Mouse (Mus musculus) erythroblast, embryonic 14.5 days (primary cell): ENCODE results near the gene Sos2. TPM values are rescaled to one million over a fixed set of nuclear protein-coding genes. Genes with fewer than 3 reads are reported as not detected.
A peak's percentile ranks its signal among the peaks of the same experiment; 100 is the strongest.

Experiments used
- H3K27me3 ChIP-seq: 2 replicates; pipeline ENCODE4 v1.6.1; 2012; ENCODE audit warnings: inconsistent platforms; ENCODE audit not compliant: control insufficient read depth
- H3K36me3 ChIP-seq: 2 replicates; pipeline ENCODE4 v1.6.1; 2012; ENCODE audit warnings: mild to moderate bottlenecking, inconsistent platforms; ENCODE audit not compliant: control insufficient read depth
- H3K4me1 ChIP-seq: 2 replicates; pipeline ENCODE4 v1.6.1; 2012; ENCODE audit warnings: inconsistent platforms; ENCODE audit not compliant: control insufficient read depth
- H3K4me3 ChIP-seq: replicated peaks from 2 replicates; pipeline ENCODE3; 2012; ENCODE audit warnings: moderate library complexity, mild to moderate bottlenecking, inconsistent platforms
- H3K9me3 ChIP-seq: 2 replicates; pipeline ENCODE4 v1.6.1; 2012; ENCODE audit warnings: low read length, inconsistent platforms, mixed read lengths; ENCODE audit not compliant: control insufficient read depth
- GATA1 ChIP-seq: IDR thresholded peaks from 2 replicates; pipeline ENCODE4 v1.6.1; 2012; ENCODE audit warnings: low read length, inconsistent platforms, mixed read lengths
- TAL1 ChIP-seq: IDR thresholded peaks from 3 replicates; pipeline ENCODE4 v1.6.1; 2012; ENCODE audit warnings: low read length, inconsistent platforms, mixed read lengths
- polyA plus RNA-seq: library from polyadenylated mRNA; stranded (reverse); fragments of >175 nt; gene quantifications from 2 replicates; pipeline ENCODE4 v1.2.3, GENCODE M21; 2012

Sos2 gene
- polyA plus RNA-seq: 0.56 and 0.90 TPM in 2 replicates

DNA sequence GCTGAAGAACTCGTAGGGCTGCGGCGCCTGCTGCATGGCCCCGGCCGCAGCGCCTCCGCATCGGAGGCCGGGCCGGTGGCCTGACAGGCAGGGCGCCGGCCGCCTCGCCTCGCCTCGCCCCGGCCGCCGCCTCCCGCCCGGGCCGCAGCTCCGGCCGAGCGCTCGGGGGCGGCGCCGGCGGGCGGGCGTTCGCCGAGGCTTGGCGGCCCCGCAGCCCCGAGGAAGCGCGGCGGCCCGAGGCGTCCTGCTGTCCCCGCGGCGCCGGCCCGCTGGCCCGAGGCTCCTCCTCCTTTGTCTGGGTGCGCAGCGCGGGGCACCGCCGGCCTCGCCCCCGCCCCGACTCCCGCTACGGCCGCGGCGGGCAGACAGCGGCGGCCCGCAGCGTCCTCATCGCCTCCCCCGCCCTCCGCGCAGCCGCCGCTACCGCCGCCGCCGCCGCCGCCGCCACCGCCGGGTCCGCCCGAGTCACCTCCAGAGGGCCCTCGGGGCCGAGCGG is at the start of gene Sos2:
TSS of gene Sos2 (minus strand) at position 287 of the 496 bp plus-strand sequence.
- no peaks in the 10 kb centered on the region for H3K27me3 ChIP-seq
- peak within 1 kb of the TSS; percentile 92 for H3K4me3 ChIP-seq
- H3K36me3 ChIP-seq: no peaks in the 10 kb centered on the region
- H3K9me3 ChIP-seq: no peaks in the 10 kb centered on the region
- TF ChIP-seq GATA1 (no peak), TAL1 (no peak)
- H3K4me1 ChIP-seq: peaks cover 34% of the 10 kb centered on the region

DNA sequence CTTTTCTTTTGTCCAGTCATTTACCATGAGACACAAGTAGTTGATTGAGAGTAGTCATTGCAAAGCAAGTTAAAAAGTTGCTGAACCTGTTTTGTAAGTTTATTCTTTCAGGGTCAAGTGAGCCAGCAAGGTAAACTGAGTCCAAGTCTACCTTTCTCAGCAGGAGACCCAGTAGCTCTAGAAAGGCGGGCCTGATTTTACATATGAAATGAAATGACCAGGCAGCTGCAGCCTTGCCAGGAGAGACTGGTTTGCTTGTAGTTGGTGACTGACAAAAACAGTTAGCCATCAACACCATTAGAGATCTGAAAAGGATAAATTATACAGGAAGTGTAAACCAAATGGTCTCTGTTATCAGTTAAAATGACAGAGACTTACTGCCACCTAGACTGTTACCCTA is 48.7 kb upstream of the Sos2 start:
- Histone ChIP-seq H3K4me1 (peaks cover 26% of the 10 kb centered on the region), H3K36me3 (peaks cover 31% of the 10 kb centered on the region), H3K27me3 (no peaks in the 10 kb centered on the region), H3K4me3 (no peak overlapping the region), H3K9me3 (no peaks in the 10 kb centered on the region)
- TF ChIP-seq TAL1 (no peak), GATA1 (no peak)

DNA sequence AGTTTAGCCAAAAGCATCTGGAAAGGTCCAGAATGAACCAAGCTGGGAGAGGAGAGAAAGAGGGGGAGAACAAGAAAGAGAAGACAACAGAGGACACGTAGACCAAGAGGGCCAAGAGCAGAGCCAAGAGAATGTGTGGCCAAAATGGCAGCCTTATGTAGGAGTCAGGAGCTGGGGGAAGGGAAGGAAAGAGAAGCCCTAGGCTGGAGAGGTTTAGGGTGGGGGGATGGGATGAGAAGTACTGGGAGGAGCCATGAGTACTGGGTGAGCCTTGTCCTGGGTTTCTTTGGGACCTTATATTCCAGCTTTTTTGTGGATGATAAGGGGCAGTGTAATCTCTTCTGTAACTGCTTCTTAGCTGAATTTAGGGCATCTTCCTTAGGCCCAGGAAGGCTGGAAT is 47.6 kb upstream of the Sos2 start:
- H3K9me3 ChIP-seq: no peaks in the 10 kb centered on the region
- H3K4me1 ChIP-seq: peaks cover 30% of the 10 kb centered on the region
- no peaks in the 10 kb centered on the region for H3K27me3 ChIP-seq
- H3K4me3 ChIP-seq: no peak overlapping the region
- H3K36me3 ChIP-seq: peaks cover 31% of the 10 kb centered on the region
- TF ChIP-seq TAL1: no peak
- no peak for TF ChIP-seq GATA1

DNA sequence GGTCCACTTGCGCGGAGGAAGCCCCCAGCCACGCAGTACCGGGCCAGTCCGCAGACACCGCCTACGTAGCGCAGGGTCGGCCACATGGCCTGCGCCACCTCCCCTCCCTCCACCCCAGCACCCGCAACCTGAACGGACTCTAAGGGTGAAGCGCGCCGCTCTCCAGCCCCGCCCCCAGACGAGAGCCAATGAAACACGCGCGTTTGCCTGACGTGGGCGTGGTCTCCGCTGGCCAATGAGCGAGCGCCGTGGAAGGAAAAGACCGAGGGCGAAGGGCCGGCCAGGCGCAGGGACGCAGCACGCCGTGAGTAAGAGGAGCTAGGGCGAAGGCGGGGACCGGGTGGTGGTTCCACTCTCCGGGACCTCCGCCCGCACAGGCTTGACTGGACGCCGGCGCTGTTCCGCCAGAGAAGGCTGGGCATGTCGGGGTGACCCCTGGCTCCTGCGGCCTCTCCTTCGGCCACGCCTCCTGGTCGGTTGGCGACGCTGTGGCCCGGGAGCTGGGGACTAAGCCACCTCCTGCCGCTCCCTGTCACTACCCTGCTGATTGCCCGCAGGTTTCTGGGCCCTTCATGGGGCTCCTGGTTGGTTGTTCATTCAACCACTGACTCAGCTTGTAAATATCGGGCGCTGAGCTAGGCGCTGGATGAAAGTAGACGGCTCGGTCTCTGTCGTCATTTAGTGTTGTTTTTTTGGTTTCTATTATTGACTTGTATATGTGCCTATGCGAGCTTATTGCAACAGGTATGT is 43.2 kb upstream of the Sos2 start, which contains the start of the genes L2hgdh and Atp5s:
TSS of gene L2hgdh (minus strand) at position 163 of the 750 bp plus-strand sequence.
TSS of gene Atp5s (plus strand) at position 240 of the 750 bp plus-strand sequence.
- TF ChIP-seq TAL1 (no peak), GATA1 (no peak)
- Histone ChIP-seq H3K27me3 (no peaks in the 10 kb centered on the region), H3K9me3 (peaks cover 1% of the 10 kb centered on the region), H3K4me1 (peaks cover 39% of the 10 kb centered on the region), H3K4me3 (peak within 1 kb of the TSS; percentile 86), H3K36me3 (peaks cover 41% of the 10 kb centered on the region)

DNA sequence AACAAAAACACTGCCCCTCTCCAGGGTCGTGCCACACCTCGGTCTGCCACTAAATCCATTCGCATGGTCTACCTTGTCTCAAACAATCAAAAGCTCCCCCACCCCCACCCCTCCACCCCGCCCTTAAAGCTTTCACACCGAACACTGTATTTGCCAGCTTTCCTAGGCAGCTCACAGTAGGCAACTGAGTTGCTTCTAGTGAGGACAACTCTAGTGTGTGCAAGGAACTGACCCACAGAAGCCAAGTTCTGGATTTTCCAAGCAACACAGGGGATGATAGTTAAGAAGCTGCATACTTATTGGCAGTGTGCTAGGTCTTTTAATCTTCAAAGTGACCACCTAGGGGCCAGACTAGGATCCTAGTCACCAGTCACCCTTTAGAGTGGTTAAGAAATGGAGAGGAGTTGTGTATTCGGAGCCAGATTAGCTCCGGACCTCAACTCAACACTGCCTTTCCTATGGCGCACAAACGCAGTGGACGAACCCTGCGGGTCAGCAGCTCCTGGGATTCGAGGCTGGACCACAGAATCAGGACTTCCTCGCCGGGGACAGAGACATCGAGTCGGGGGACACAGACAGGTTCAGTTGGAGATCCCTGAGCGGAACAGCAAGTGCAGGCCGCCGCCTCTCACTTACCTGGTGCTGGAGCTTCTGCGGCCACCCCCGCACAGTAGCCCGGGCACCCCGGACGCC is 42.5 kb upstream of the Sos2 start:
- H3K4me3 ChIP-seq: peak overlapping the region; percentile 86
- peaks cover 39% of the 10 kb centered on the region for H3K4me1 ChIP-seq
- H3K9me3 ChIP-seq: peaks cover 8% of the 10 kb centered on the region
- H3K27me3 ChIP-seq: peaks cover 2% of the 10 kb centered on the region; the same call in 1 of the 2 replicates
- TF ChIP-seq TAL1 (no peak), GATA1 (no peak)
- peaks cover 44% of the 10 kb centered on the region for H3K36me3 ChIP-seq

DNA sequence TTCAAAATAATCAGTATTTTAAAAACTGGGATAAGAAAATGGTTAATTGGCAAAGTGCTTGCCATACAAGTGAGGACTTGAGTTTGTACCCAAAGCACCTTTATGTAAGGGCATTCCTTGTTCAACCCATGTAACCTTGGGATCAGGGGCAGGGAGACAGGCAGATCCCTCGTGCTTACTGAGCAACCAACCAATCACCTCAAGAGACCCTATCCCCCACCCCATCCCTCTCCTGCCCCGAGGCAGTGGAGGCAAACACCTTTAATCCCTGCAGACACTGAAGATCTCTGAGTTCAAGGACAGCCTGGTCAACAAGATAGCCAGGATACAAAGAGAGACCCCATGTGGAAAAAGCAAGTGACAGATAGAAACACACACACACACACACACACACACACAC is 41.7 kb upstream of the Sos2 start:
- peaks cover 45% of the 10 kb centered on the region for H3K36me3 ChIP-seq
- peak overlapping the region; percentile 86 for H3K4me3 ChIP-seq
- TF ChIP-seq TAL1: no peak
- TF ChIP-seq GATA1: no peak
- peaks cover 16% of the 10 kb centered on the region for H3K9me3 ChIP-seq
- H3K4me1 ChIP-seq: peaks cover 39% of the 10 kb centered on the region
- peaks cover 3% of the 10 kb centered on the region; the same call in 1 of the 2 replicates for H3K27me3 ChIP-seq

DNA sequence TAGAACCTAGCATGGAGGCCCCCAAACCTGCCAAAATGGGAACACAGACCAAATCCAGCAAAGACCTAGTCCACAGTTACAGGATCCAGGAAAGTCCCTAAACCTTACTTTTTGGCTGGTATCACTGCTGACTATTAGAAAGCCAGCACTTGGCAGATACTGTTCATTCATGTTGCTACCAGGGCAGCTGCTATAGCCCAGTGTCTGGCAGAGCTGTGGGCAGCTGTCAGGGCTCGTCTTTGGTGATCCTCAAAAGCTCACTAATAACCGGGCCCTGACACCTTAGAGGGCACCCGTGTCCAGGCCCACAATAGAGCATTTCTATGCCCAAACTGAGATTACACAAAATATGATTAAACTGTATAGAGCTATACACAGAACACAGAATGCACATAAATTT is 41.2 kb upstream of the Sos2 start:
- peaks cover 39% of the 10 kb centered on the region for H3K4me1 ChIP-seq
- H3K27me3 ChIP-seq: peaks cover 3% of the 10 kb centered on the region; the same call in 1 of the 2 replicates
- H3K36me3 ChIP-seq: peaks cover 46% of the 10 kb centered on the region
- TF ChIP-seq TAL1: no peak
- no peak for TF ChIP-seq GATA1
- no peak overlapping the region for H3K4me3 ChIP-seq
- H3K9me3 ChIP-seq: peaks cover 19% of the 10 kb centered on the region

DNA sequence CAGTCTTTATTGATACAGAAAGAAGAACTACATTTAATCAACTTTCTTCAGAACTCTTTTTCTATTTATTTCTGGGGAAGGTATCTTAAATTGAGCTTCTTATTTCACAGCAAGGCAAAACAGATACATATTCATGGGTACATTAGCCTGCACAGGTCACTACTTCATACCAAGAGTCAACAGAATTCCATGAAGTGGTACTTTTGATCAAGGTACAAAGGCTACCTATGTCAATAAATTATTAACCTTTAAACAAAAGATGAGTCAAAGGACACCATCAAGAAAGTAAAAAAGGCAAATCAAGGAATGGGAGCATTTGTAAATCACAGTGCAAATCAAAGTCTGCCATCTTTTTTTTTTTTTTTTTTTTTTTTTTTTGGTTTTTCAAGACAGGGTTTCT is 32.0 kb upstream of the Sos2 start:
- TF ChIP-seq GATA1 (no peak), TAL1 (no peak; the same call in 2 of the 3 replicates)
- H3K27me3 ChIP-seq: no peaks in the 10 kb centered on the region
- no peaks in the 10 kb centered on the region for H3K4me1 ChIP-seq
- H3K4me3 ChIP-seq: no peak overlapping the region
- H3K9me3 ChIP-seq: peaks cover 7% of the 10 kb centered on the region
- peaks cover 20% of the 10 kb centered on the region for H3K36me3 ChIP-seq

DNA sequence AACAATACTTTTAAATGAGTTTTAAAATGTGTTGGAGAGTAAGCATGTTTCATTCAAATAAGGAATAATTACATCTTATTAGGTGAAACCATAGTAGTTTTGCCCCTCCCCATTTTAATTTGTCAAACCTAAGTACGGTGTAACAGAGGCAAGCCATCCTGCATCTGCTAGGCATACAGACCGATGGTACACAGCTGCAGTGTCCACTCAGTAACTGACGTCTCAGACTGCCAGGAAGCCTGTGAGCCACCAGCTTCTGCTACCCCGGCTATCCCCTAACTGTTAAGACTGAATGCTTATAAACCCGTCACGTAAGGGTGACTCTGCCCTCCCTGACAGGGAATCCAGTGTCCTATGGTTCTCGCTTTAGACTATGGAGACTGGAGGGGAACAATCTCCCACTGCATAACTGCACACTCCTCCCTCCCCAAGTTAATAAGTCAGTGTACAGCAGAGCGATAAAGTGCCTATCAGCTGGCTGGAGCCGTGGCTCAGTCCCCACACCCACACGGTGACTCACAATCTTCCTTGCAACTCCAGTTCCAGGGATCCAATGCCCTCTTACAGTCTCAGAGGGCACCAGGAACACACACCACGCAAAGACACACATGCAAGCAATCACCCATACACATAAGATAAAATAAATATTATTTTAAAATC is 23.3 kb upstream of the Sos2 start:
- TF ChIP-seq TAL1 (no peak), GATA1 (no peak)
- H3K4me3 ChIP-seq: no peak overlapping the region
- peaks cover 34% of the 10 kb centered on the region for H3K36me3 ChIP-seq

More for the DNA sequence above, 23.3 kb upstream of the Sos2 start:
- Histone ChIP-seq H3K27me3 (no peaks in the 10 kb centered on the region), H3K9me3 (no peaks in the 10 kb centered on the region), H3K4me1 (peaks cover 11% of the 10 kb centered on the region)
